Mouse (Mus musculus) A20 (cell line): ENCODE measurements at regions not wholly inside any gene's neighbourhood (a gene's known extent, or its start where the extent isn't known, plus 50 kb on each side); places are given as distances from the start of the nearest gene placed in this dataset.

Experiments used
- DNase-seq: peaks from one replicate; pipeline ENCODE4 v3.0.0-alpha.2; 2011; ENCODE audit warnings: low read depth, low spot score

GRCm38 (mm10) chr9:43387397-43387796 lies 76.7 kb downstream of the Trim29 start:
- no peak for DNase-seq

- no peak for DNase-seq
These were observed 78.9 kb downstream of the Trim29 start for GRCm38 (mm10) chr9:43389491-43390083.

GRCm38 (mm10) chr9:43392467-43393064 lies 81.9 kb downstream of the Trim29 start:
- no peak for DNase-seq

GRCm38 (mm10) chr9:43394204-43394603 lies 83.6 kb downstream of the Trim29 start:
- no peak for DNase-seq

GRCm38 (mm10) chr9:43395209-43395608 lies 84.6 kb downstream of the Trim29 start:
- no peak for DNase-seq

GRCm38 (mm10) chr9:43396566-43396965 lies 85.9 kb downstream of the Trim29 start:
- DNase-seq: no peak

- no peak for DNase-seq
These were observed 97.8 kb downstream of the Trim29 start for GRCm38 (mm10) chr9:43408493-43408892.

GRCm38 (mm10) chr9:43412473-43412872 lies 101.8 kb downstream of the Trim29 start:
- no peak for DNase-seq

GRCm38 (mm10) chr9:43419993-43420715 lies 109.5 kb downstream of the Trim29 start:
- no peak for DNase-seq

GRCm38 (mm10) chr9:43427007-43427406 lies 116.4 kb downstream of the Trim29 start:
- no peak for DNase-seq

GRCm38 (mm10) chr9:43433953-43434352 lies 123.3 kb downstream of the Trim29 start:
- DNase-seq: no peak

- DNase-seq: no peak
These were observed 127.8 kb downstream of the Trim29 start for GRCm38 (mm10) chr9:43438476-43438875.

- DNase-seq: no peak
These were observed 130.4 kb downstream of the Trim29 start for GRCm38 (mm10) chr9:43440959-43441510.

- DNase-seq: no peak
These were observed 134.8 kb downstream of the Trim29 start for GRCm38 (mm10) chr9:43445491-43445890.

- DNase-seq: no peak
These were observed 136.7 kb downstream of the Trim29 start for GRCm38 (mm10) chr9:43447372-43447771.

GRCm38 (mm10) chr9:43448981-43449380 lies 138.3 kb downstream of the Trim29 start:
- DNase-seq: no peak

- no peak for DNase-seq
These were observed 143.4 kb downstream of the Trim29 start for GRCm38 (mm10) chr9:43453953-43454582.

- DNase-seq: no peak
These were observed 147.1 kb downstream of the Trim29 start for GRCm38 (mm10) chr9:43457736-43458135.

GRCm38 (mm10) chr9:43461131-43461530 lies 150.5 kb downstream of the Trim29 start:
- no peak for DNase-seq

- DNase-seq: no peak
These were observed 152.9 kb downstream of the Trim29 start for GRCm38 (mm10) chr9:43463445-43464090.

GRCm38 (mm10) chr9:43465129-43465528 lies 154.5 kb downstream of the Trim29 start:
- DNase-seq: no peak
